Mouse (Mus musculus): ENCODE data around the gene Vmn2r40. TPM values are rescaled to one million over a fixed set of nuclear protein-coding genes. Genes with fewer than 3 reads are reported as not detected.

Vmn2r40 gene
- polyA plus RNA-seq (2017; shearing (Covaris generic)): not detected

GRCm38 (mm10) chr7:8931335-8931734 is at the start of gene Vmn2r40:
Gene Vmn2r40, minus strand, starts transcription at chr7:8931435.

Other genes with a start within 250 kb of the Vmn2r40 start
- not detected for gene Vmn2r39, start 99.4 kb upstream of the Vmn2r40 start, polyA plus RNA-seq (2017; shearing (Covaris generic))
- not detected for gene Vmn2r38, start 166.4 kb upstream of the Vmn2r40 start, polyA plus RNA-seq (2017; shearing (Covaris generic))

Measured in inflammation-experienced regulatory T-cells, adult 16 weeks (primary cell).